Mouse (Mus musculus): ENCODE data around the gene Amdhd2.

DNA sequence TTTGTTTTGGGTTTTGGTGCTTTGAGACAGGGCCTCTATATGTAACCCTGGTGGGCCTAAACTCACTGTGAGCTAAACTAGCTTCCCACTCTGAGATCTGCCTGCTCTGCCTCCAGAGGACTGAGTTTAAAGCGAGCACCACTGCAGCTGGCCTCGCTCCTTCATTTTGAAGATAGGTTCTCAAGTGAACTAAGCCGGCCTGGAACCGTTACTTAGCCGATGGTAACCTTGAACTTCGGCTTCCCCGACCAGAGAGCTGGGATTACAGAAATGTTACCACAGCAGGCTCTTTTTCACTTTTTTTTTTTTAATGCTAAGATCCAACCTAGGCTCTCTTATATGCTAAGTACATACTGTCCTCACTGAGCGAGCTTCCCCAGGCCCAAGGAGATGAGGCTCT is 29.7 kb upstream of the Amdhd2 start:
- no peak for TF ChIP-seq CTCF (IDR thresholded peaks at IDR 0.05; ENCODE audit: control insufficient read depth, insufficient read depth, insufficient replicate concordance, low read depth, low read length)
- no peak for TF ChIP-seq POLR2A (IDR thresholded peaks at IDR 0.05; ENCODE audit: control insufficient read depth, low read depth, low read length)
